Mouse (Mus musculus): Measurements from ENCODE around the gene Arnt. TPM values are rescaled to one million over a fixed set of nuclear protein-coding genes. Genes with fewer than 3 reads are reported as not detected.
"Not testable (repeated sequence)": the region's sequence is repeated elsewhere in the genome, so short reads cannot be mapped to it uniquely, and the experiment has no call there.

Arnt gene
- polyA plus RNA-seq, 1 experiment from 2014 or later, result 41.0 TPM

GRCm38 (mm10) chr3:95539837-95540236 lies 105.6 kb downstream of the Arnt start:
- no peaks in the 10 kb centered on the region for H3K4me1 ChIP-seq (ENCODE audit: insufficient read depth)
- H3K9ac ChIP-seq, result no peak overlapping the region
- no peak overlapping the region for H3K4me3 ChIP-seq (ENCODE audit: low read depth, low read length)
- H3K9me3 ChIP-seq (ENCODE audit: low read depth, low read length), result no peaks in the 10 kb centered on the region
- WGBS, result 88% methylated on average over 4 of the region's 4 CpGs
- H3K4me2 ChIP-seq, result no peak overlapping the region
- ATAC-seq (ENCODE audit: insufficient read depth), result no peak
- TF ChIP-seq CTCF (IDR thresholded peaks at IDR 0.05; ENCODE audit: low read depth), result no peak
- H3K27me3 ChIP-seq (ENCODE audit: insufficient read depth, low read length), result no peaks in the 10 kb centered on the region
- no peak overlapping the region for H3K27ac ChIP-seq (ENCODE audit: low read depth)
- no peak for DNase-seq
- H3K36me3 ChIP-seq (ENCODE audit: insufficient read depth), result no peaks in the 10 kb centered on the region

GRCm38 (mm10) chr3:95541186-95541585 lies 107.0 kb downstream of the Arnt start:
- 61% methylated on average over 2 of the region's 2 CpGs for WGBS
- not testable (repeated sequence) for ATAC-seq (ENCODE audit: insufficient read depth); H3K4me1 ChIP-seq (ENCODE audit: insufficient read depth); H3K27me3 ChIP-seq (ENCODE audit: insufficient read depth, low read length); H3K27ac ChIP-seq (ENCODE audit: low read depth); H3K9ac ChIP-seq; DNase-seq; H3K4me2 ChIP-seq; H3K36me3 ChIP-seq (ENCODE audit: insufficient read depth); H3K4me3 ChIP-seq (ENCODE audit: low read depth, low read length); H3K9me3 ChIP-seq (ENCODE audit: low read depth, low read length)

- TF ChIP-seq CTCF (IDR thresholded peaks at IDR 0.05; ENCODE audit: low read depth), result no peak
- Histone ChIP-seq H3K36me3 (ENCODE audit: insufficient read depth) (no peaks in the 10 kb centered on the region), H3K27ac (ENCODE audit: low read depth) (no peak overlapping the region), H3K4me3 (ENCODE audit: low read depth, low read length) (no peak overlapping the region), H3K9ac (no peak overlapping the region), H3K4me2 (no peak overlapping the region), H3K9me3 (ENCODE audit: low read depth, low read length) (no peaks in the 10 kb centered on the region), H3K27me3 (ENCODE audit: insufficient read depth, low read length) (no peaks in the 10 kb centered on the region), H3K4me1 (ENCODE audit: insufficient read depth) (no peaks in the 10 kb centered on the region)
- DNase-seq, result no peak
- no peak for ATAC-seq (ENCODE audit: insufficient read depth)
These were observed 108.0 kb downstream of the Arnt start for GRCm38 (mm10) chr3:95542171-95542570.

- no peaks in the 10 kb centered on the region for H3K36me3 ChIP-seq (ENCODE audit: insufficient read depth)
- H3K4me3 ChIP-seq (ENCODE audit: low read depth, low read length), result no peak overlapping the region
- no peak overlapping the region for H3K9ac ChIP-seq
- no peak overlapping the region for H3K27ac ChIP-seq (ENCODE audit: low read depth)
- H3K9me3 ChIP-seq (ENCODE audit: low read depth, low read length), result no peaks in the 10 kb centered on the region
- H3K27me3 ChIP-seq (ENCODE audit: insufficient read depth, low read length), result no peaks in the 10 kb centered on the region
- TF ChIP-seq CTCF (IDR thresholded peaks at IDR 0.05; ENCODE audit: low read depth), result no peak
- 51% methylated on average over 7 of the region's 7 CpGs for WGBS
- no peak for ATAC-seq (ENCODE audit: insufficient read depth)
- no peaks in the 10 kb centered on the region for H3K4me1 ChIP-seq (ENCODE audit: insufficient read depth)
- DNase-seq, result no peak
- H3K4me2 ChIP-seq, result no peak overlapping the region
These were observed 108.8 kb downstream of the Arnt start for GRCm38 (mm10) chr3:95542981-95543380.

Other genes with a start within 250 kb of the Arnt start
- gene Gabpb2, start 216.5 kb upstream of the Arnt start, polyA plus RNA-seq (2014; fragmentation: Nextera tagmentation; extraction: Ambion mirVana), result 13.4 and 14.4 TPM in 2 replicates
- gene Cdc42se1, start 205.7 kb upstream of the Arnt start, polyA plus RNA-seq (2014; fragmentation: Nextera tagmentation; extraction: Ambion mirVana), result 127 and 131 TPM in 2 replicates
- gene Mllt11, start 202.2 kb upstream of the Arnt start, polyA plus RNA-seq (2014; fragmentation: Nextera tagmentation; extraction: Ambion mirVana), result 15.1 and 16.1 TPM in 2 replicates
- gene Gm128, start 192.8 kb upstream of the Arnt start, polyA plus RNA-seq (2014; fragmentation: Nextera tagmentation; extraction: Ambion mirVana), result 0.39 and 0.67 TPM in 2 replicates
- 5.0 and 6.1 TPM in 2 replicates for gene Bnipl, start 183.2 kb upstream of the Arnt start, polyA plus RNA-seq (2014; fragmentation: Nextera tagmentation; extraction: Ambion mirVana)
- 36.5 and 40.0 TPM in 2 replicates for gene Mindy1, start 153.0 kb upstream of the Arnt start, polyA plus RNA-seq (2014; fragmentation: Nextera tagmentation; extraction: Ambion mirVana)
- gene Prune1, start 152.3 kb upstream of the Arnt start, polyA plus RNA-seq (2014; fragmentation: Nextera tagmentation; extraction: Ambion mirVana), result 20.0 and 23.5 TPM in 2 replicates
- 1.8 and 2.0 TPM in 2 replicates for gene Anxa9, start 127.2 kb upstream of the Arnt start, polyA plus RNA-seq (2014; fragmentation: Nextera tagmentation; extraction: Ambion mirVana)
- 170 and 185 TPM in 2 replicates for gene Cers2, start 119.6 kb upstream of the Arnt start, polyA plus RNA-seq (2014; fragmentation: Nextera tagmentation; extraction: Ambion mirVana)
- 50.7 and 52.0 TPM in 2 replicates for gene Setdb1, start 77.2 kb upstream of the Arnt start, polyA plus RNA-seq (2014; fragmentation: Nextera tagmentation; extraction: Ambion mirVana)
- not detected in 2 replicates for gene 4930558C23Rik, start 31.5 kb upstream of the Arnt start, polyA plus RNA-seq (2014; fragmentation: Nextera tagmentation; extraction: Ambion mirVana)
- gene Ctsk, start 64.9 kb downstream of the Arnt start, polyA plus RNA-seq (2014; fragmentation: Nextera tagmentation; extraction: Ambion mirVana), result 2.6 and 2.8 TPM in 2 replicates
- gene Ctss, start 92.4 kb downstream of the Arnt start, polyA plus RNA-seq (2014; fragmentation: Nextera tagmentation; extraction: Ambion mirVana), result 20.6 and 24.3 TPM in 2 replicates
- gene Hormad1, start 125.3 kb downstream of the Arnt start, polyA plus RNA-seq (2014; fragmentation: Nextera tagmentation; extraction: Ambion mirVana), result 0.14 TPM in 1 of 2 replicates, not detected in the other
- gene Golph3l, start 154.5 kb downstream of the Arnt start, polyA plus RNA-seq (2014; fragmentation: Nextera tagmentation; extraction: Ambion mirVana), result 29.3 and 30.8 TPM in 2 replicates
- 64.8 and 66.7 TPM in 2 replicates for gene Ensa, start 190.6 kb downstream of the Arnt start, polyA plus RNA-seq (2014; fragmentation: Nextera tagmentation; extraction: Ambion mirVana)
- gene Mcl1, start 224.4 kb downstream of the Arnt start, polyA plus RNA-seq (2014; fragmentation: Nextera tagmentation; extraction: Ambion mirVana), result 82.3 and 83.2 TPM in 2 replicates